Mouse (Mus musculus): ENCODE results near the gene Gm14137.
A peak's percentile ranks its signal among the peaks of the same experiment; 100 is the strongest.

Gm14137 gene

GRCm38 (mm10) chr2:119172446-119172845 lies 1.9 kb upstream of the Gm14137 start:
- no peak for DNase-seq (ENCODE audit: low spot score in 2 of 2)

DNA sequence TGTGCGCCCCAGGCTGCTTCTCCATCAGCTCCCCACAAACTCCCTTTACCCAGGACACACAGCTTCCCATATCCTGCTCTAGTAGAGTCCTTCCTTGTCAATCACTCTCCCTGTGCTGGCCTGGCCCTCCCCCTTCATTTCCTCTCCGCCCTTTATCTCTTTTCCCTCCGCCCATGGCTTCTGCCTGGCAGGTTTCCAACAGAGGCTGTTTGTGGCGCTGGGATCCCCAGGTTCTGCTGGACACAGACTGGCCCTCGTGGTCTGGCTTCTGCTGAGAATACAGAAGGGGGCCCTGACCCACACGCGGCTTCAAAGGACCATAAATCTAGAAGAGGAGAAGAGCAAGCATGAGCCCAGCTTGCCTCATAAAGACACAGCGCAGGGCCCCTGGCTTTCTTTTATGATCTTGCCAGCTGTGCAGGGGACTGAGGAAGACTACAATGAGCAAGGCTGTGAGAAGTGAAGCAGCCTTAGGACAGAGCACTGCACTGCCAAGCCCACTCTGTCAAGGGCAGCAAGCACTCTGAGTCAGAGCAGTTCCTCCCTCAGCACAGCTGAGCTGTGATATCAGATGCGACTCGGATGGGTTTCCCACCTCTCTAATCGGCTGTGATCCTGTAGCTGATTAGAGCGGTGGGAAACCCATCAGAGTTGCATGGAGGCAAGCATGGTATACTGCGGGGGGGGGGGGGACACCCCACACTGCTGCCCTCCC lies 1.3 kb upstream of the Gm14137 start:
- DNase-seq (ENCODE audit: low spot score in 2 of 2), result peak in 1 of 2 experiments; percentile 43

GRCm38 (mm10) chr2:119174866-119175265 lies 557 bp downstream of the Gm14137 start:
- no peak for DNase-seq (ENCODE audit: low spot score in 2 of 2)

GRCm38 (mm10) chr2:119175614-119176013 lies 1.3 kb downstream of the Gm14137 start:
- no peak for DNase-seq (ENCODE audit: low spot score in 2 of 2)

DNA sequence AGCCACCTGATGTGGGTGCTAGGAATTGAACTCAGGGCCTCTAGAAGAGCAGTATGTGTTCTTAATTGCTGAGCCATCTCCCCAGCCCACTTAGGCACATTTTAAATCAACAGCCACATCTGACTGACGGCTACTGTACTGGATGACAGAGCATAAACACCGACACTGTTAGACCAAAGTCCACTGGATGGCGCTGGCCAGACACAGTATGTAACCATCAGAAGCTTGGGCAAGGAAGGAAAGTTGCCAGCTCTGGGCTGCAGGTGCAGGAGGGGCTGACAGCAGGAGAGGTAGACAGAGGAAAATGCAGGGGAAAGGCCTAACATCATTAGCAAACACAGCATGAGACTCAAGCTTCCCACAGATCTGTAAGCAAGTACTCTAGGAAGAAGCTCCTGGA lies 2.5 kb downstream of the Gm14137 start:
- DNase-seq (ENCODE audit: low spot score in 2 of 2), result no peak

GRCm38 (mm10) chr2:119177384-119177939 lies 3.2 kb downstream of the Gm14137 start:
- DNase-seq (ENCODE audit: low spot score in 2 of 2), result no peak

DNA sequence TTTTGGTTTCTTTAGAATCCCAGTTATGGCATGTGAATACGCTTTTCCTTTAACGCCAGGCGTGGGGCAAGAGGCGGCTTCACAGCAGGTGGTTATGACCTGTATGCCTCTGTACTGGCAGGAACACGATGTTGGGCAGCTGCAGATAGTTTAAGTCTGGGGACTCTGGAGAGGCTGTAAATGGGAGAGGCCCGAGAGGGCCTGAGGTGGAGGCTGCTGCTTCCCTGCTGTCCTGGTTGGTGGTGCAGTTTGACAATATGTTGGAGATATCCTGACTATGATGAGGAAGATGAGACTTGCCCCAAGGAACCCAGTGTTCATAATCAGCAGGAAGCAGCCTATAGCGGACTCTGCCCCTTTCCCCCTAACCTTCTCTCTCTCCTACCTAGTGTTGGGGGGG lies 8.6 kb downstream of the Gm14137 start:
- no peak for DNase-seq (ENCODE audit: low spot score in 2 of 2)

DNA sequence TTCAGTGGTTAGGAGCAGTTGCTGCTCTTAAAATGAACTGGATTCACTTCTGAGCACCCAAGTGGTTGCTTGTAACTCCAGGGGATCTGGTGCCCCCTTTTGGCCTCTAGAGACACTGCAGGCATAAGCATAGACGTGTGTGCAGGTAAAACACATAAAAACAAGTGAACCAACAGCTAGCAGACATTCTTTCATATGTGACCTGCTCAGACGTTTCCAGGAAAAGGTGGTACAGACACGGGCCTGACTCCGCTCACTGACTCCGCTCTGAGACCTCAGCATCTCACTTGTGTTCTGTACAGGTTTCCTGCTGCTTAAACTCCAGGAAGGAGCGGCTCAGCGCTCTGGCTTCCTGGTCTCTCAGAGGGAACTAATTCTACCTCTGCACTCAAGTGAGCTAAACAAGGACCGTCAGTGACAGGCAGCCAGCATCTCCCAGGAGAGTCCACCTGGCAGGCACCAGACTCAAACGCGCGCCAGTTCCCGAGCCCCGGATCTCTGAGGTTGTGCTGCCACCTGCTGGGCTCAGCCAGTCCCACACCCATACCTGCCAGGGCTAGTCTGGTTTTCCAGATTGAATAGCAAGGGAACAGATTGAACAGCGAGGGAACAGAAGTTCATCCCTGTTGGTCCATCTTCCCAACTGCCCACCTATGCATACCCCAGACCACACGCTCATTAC lies 14.9 kb downstream of the Gm14137 start:
- DNase-seq (ENCODE audit: low spot score in 2 of 2), result peak; percentile 86 to 89

- DNase-seq (ENCODE audit: low spot score in 2 of 2), result no peak
Observed at GRCm38 (mm10) chr2:119190969-119191368, 16.7 kb downstream of the Gm14137 start.

GRCm38 (mm10) chr2:119194140-119194539 lies 19.8 kb downstream of the Gm14137 start:
- DNase-seq (ENCODE audit: low spot score in 2 of 2), result no peak

DNA sequence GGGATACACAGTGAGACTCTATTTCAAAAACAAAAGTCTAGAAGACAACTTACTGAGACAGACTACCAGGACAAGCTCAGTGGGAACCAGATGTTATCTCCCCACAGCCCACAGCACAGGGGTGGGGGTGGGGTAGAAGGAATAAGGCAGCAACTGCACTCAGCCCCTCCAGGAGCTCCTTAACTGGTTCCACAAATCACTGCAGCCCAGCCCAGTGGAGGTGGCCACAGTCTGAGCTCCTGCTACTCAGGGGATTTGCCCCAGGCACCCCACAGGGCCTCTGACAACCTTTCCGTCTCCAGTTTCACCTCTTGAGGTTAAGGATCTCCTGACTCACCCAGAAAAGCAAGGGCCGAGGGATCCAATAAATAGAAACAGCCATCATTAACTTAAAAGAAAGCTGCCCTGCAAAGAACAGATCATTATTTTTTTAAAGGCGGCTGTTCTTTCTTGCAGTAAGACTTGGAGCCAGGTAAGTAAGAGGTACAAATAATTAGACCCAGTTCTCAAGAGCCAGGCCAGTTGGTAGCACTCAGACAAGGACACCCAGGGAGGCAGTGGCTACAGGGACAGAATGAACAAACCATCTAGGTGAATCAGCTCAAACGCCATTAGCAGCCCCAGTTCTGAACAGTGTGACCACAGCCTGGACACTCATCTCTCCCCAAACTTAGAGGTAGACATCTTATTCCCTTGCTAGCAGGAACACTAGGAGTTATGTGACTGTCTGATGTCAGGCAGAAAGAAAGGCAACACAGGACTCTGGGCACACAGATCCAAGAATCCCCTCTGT lies 22.2 kb downstream of the Gm14137 start:
- no peak for DNase-seq (ENCODE audit: low spot score in 2 of 2)

- DNase-seq (ENCODE audit: low spot score in 2 of 2), result no peak
Observed at GRCm38 (mm10) chr2:119197493-119197892, 23.2 kb downstream of the Gm14137 start.

- no peak for DNase-seq (ENCODE audit: low spot score in 2 of 2)
Observed at GRCm38 (mm10) chr2:119198049-119198448, 23.7 kb downstream of the Gm14137 start.

DNA sequence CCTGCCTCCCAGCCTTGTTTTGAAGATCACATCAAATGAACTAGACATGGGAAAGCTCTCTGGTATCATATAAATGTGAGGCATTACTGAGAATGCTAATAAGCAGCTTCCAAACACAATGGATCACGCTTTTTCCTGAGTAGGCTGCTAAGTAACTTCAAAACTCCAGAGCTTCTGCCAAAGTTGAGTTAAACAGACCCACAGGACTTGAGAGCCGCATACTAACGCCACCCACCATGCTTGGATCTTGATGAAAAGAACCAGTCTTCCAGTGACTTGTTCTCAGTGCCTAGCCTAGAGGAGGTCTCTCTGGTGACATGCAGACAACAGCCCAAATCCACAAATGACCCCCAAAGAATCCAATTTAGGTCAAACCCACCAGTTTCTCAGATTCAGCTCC lies 24.6 kb downstream of the Gm14137 start:
- DNase-seq (ENCODE audit: low spot score in 2 of 2), result no peak

GRCm38 (mm10) chr2:119202914-119203453 lies 28.7 kb downstream of the Gm14137 start:
- no peak for DNase-seq (ENCODE audit: low spot score in 2 of 2)

DNA sequence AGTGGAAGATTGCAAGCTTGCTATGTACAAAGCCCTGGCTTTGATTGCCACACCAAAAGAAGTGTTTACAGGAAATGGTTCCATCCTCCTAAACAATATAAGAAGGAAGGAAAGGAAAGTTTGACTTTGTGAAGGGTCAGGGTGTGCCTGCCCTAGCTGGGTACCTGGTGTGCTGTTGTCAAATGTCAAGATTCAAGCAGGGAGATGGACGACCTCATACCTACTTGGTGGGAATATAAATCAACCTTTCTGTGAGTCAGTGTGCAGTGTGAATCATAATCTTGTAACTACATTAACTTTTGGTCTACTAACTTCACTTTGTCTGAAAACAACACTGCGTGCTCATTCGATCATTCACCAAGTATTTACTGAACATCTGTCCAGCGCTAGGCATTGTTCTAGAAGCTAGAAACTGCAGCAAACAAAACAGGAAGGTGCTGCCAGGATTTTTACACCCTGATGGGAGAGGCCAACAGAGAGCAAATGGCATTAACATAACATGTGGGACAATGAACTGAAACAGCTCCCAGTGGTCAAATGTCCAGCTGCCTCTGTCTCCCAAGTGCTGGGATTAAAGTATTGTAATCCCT lies 29.7 kb downstream of the Gm14137 start:
- DNase-seq (ENCODE audit: low spot score in 2 of 2), result no peak

GRCm38 (mm10) chr2:119207961-119208343 lies 33.6 kb downstream of the Gm14137 start:
- no peak for DNase-seq (ENCODE audit: low spot score in 2 of 2)

GRCm38 (mm10) chr2:119208344-119209175 lies 34.3 kb downstream of the Gm14137 start, which contains the start of the genes Zfyve19 and Dnajc17:
Gene Zfyve19 (plus strand): TSS chr2:119208617.
Gene Dnajc17 (minus strand): TSS chr2:119208795.
- peak; percentile 91 to 93 for DNase-seq (ENCODE audit: low spot score in 2 of 2)

GRCm38 (mm10) chr2:119209176-119209507 lies 34.8 kb downstream of the Gm14137 start:
- no peak for DNase-seq (ENCODE audit: low spot score in 2 of 2)

Measured in cerebellum, postnatal 4 days (tissue).